Mouse (Mus musculus) kidney, embryonic 16.5 days (tissue): ENCODE data around the gene Elavl4. TPM values are rescaled to one million over a fixed set of nuclear protein-coding genes. Genes with fewer than 3 reads are reported as not detected.

Experiments used
- ATAC-seq: fragments of 200-750 bp; cut with Nextera tagmentation; 2 replicates; pipeline ENCODE4 v1.8.0; 2017; ENCODE audit warnings: moderate TSS enrichment; ENCODE audit not compliant: low FRiP score, low TSS enrichment
- H3K27ac ChIP-seq: fragments of 300-500 bp; sonication (generic); 2 replicates; pipeline ENCODE4 v1.5.1; 2014; ENCODE audit warnings: low read length
- H3K27me3 ChIP-seq: fragments of 300-500 bp; sonication (generic); 2 replicates; pipeline ENCODE4 v1.6.1; 2014; ENCODE audit warnings: low read length, control low read depth, mixed read lengths; ENCODE audit not compliant: insufficient read depth
- H3K36me3 ChIP-seq: fragments of 300-500 bp; sonication (generic); 2 replicates; pipeline ENCODE4 v1.6.1; 2014; ENCODE audit warnings: low read length, control low read depth, mixed read lengths; ENCODE audit not compliant: insufficient read depth
- H3K4me1 ChIP-seq: fragments of 300-500 bp; sonication (generic); 2 replicates; pipeline ENCODE4 v1.6.1; 2014; ENCODE audit warnings: low read length, control low read depth, mixed read lengths; ENCODE audit not compliant: insufficient read depth
- H3K4me2 ChIP-seq: fragments of 300-500 bp; sonication (generic); replicated peaks from 2 replicates; pipeline ENCODE4 v1.6.1; 2014; ENCODE audit warnings: low read depth, low read length
- H3K4me3 ChIP-seq: fragments of 300-500 bp; sonication (generic); 2 replicates; pipeline ENCODE4 v1.5.1; 2014; ENCODE audit warnings: mild to moderate bottlenecking, low read length
- H3K9ac ChIP-seq: fragments of 300-500 bp; sonication (generic); replicated peaks from 2 replicates; pipeline ENCODE4 v1.6.1; 2014; ENCODE audit warnings: low read length
- H3K9me3 ChIP-seq: fragments of 300-500 bp; sonication (generic); 2 replicates; pipeline ENCODE4 v1.6.1; 2016; ENCODE audit warnings: low read length, control low read depth
- WGBS: fragments of 180-500 bp; shearing (Covaris S2); extraction: QIAGEN DNeasy Blood & Tissue Kit; methylation state at CpG from one replicate; pipeline ENCODE4 v1.1.7; 2014; 5-methylcytosine and 5-hydroxymethylcytosine counted together
- polyA plus RNA-seq: library from polyadenylated mRNA; unstranded; fragments of >200 nt; fragmentation: Nextera tagmentation; extraction: Ambion mirVana; gene quantifications from 2 replicates; pipeline ENCODE4 v1.2.1, GENCODE M21; 2015

Gene Elavl4
- polyA plus RNA-seq, 1 experiment from 2014 or later: 10.9 TPM

GRCm38 (mm10) chr4:110231799-110232198 is 119.9 kb downstream of the Elavl4 start:
- Histone ChIP-seq H3K36me3 (no peaks in the 10 kb centered on the region), H3K4me3 (no peak overlapping the region), H3K4me2 (no peak overlapping the region), H3K9me3 (no peaks in the 10 kb centered on the region), H3K9ac (no peak overlapping the region), H3K27me3 (no peaks in the 10 kb centered on the region), H3K27ac (no peak overlapping the region), H3K4me1 (no peaks in the 10 kb centered on the region)
- WGBS: 76% methylated on average over 4 of the region's 4 CpGs
- ATAC-seq: no peak

- no peak for ATAC-seq
- no peaks in the 10 kb centered on the region for H3K36me3 ChIP-seq
- no peaks in the 10 kb centered on the region for H3K27me3 ChIP-seq
- H3K9me3 ChIP-seq: no peaks in the 10 kb centered on the region
- no peaks in the 10 kb centered on the region for H3K4me1 ChIP-seq
- H3K27ac ChIP-seq: no peak overlapping the region
- H3K4me3 ChIP-seq: no peak overlapping the region
- no peak overlapping the region for H3K9ac ChIP-seq
- H3K4me2 ChIP-seq: no peak overlapping the region
- WGBS: 88% methylated on average over 1 of the region's 1 CpGs
Observed at GRCm38 (mm10) chr4:110229652-110230051, 122.1 kb downstream of the Elavl4 start.

GRCm38 (mm10) chr4:110229238-110229637 is 122.5 kb downstream of the Elavl4 start:
- no peak for ATAC-seq
- Histone ChIP-seq H3K4me3 (no peak overlapping the region), H3K9ac (no peak overlapping the region), H3K36me3 (no peaks in the 10 kb centered on the region), H3K4me2 (no peak overlapping the region), H3K4me1 (no peaks in the 10 kb centered on the region), H3K9me3 (no peaks in the 10 kb centered on the region), H3K27ac (no peak overlapping the region), H3K27me3 (no peaks in the 10 kb centered on the region)

GRCm38 (mm10) chr4:110227621-110228031 is 124.1 kb downstream of the Elavl4 start:
- Histone ChIP-seq H3K4me3 (no peak overlapping the region), H3K4me1 (no peaks in the 10 kb centered on the region), H3K9ac (no peak overlapping the region), H3K27ac (no peak overlapping the region), H3K9me3 (no peaks in the 10 kb centered on the region), H3K4me2 (no peak overlapping the region), H3K36me3 (no peaks in the 10 kb centered on the region), H3K27me3 (no peaks in the 10 kb centered on the region)
- no peak for ATAC-seq
- 40% methylated on average over 8 of the region's 8 CpGs for WGBS

DNA sequence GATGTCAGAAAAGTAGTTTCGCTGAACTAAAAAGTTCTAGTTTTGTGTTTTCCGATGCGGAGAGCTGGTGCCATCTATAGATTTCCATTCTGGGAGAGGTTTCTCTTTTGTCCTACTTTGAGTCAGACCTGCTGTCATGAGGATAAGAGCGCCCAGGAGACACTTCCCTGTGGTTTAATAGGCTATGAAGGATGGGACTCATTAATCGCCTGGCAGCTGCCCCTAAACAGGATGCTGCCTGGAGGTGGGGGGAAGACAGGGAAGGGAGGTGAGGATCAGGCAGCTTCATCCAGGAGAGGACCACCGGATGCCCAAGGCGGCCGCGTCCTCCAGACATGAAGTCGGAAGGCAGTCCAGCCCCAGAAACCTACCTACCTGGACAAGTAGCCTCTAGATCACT is 126.2 kb downstream of the Elavl4 start:
- no peaks in the 10 kb centered on the region for H3K4me1 ChIP-seq
- H3K27me3 ChIP-seq: no peaks in the 10 kb centered on the region
- no peak overlapping the region for H3K27ac ChIP-seq
- no peak overlapping the region for H3K4me2 ChIP-seq
- no peak overlapping the region for H3K4me3 ChIP-seq
- no peaks in the 10 kb centered on the region for H3K9me3 ChIP-seq
- no peak overlapping the region for H3K9ac ChIP-seq
- WGBS: 40% methylated on average over 10 of the region's 10 CpGs
- peak; percentile 73; the same call in 1 of the 2 replicates for ATAC-seq
- no peaks in the 10 kb centered on the region for H3K36me3 ChIP-seq

DNA sequence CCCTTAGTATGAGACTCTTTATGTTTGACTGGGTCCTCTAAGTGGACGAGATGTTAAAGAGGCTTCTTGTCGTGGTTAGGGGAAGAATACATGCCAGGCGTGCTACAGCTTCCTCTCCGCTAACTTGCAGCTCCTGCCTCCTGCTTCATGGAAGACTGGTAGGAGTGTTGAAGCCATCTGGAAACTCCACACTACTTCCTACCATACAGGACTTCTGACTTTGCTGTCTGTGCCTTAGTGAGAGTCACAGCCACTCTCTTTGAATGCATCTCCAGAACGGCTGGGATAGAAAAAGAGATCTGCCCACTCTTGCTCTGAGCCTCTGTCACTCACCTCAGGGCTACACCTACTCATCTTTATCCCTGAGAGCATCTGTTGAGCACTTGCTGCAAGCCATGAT is 132.9 kb downstream of the Elavl4 start:
- H3K9ac ChIP-seq: no peak overlapping the region
- H3K27me3 ChIP-seq: no peaks in the 10 kb centered on the region
- no peaks in the 10 kb centered on the region for H3K36me3 ChIP-seq
- no peak overlapping the region for H3K4me3 ChIP-seq
- no peaks in the 10 kb centered on the region for H3K9me3 ChIP-seq
- no peak overlapping the region for H3K4me2 ChIP-seq
- 0 out of 2 replicates have a peak, but pooled peaks cover under 1% of the 10 kb centered on the region for H3K4me1 ChIP-seq
- H3K27ac ChIP-seq: no peak overlapping the region
- no peak for ATAC-seq
- 76% methylated on average over 5 of the region's 5 CpGs for WGBS

DNA sequence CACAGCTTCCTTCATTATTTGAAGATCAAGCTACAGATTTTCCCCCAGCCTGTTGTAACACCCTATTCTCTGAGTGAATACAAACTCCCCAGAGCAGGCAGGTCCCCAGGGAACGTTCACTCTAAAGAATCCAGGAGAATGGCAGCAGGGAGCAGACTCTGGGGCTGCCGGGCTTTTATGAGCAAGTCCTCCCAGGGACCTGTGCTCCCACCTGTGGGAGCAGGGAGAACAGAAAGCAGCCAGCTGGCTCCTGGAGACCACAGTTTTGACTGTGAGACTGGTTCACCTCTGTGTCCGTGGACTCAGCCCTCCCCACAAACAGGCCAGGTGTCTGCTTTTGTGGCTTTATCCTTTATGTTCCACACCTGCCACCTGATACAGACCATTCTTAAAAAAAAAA is 134.2 kb downstream of the Elavl4 start:
- Histone ChIP-seq H3K9ac (no peak overlapping the region), H3K4me3 (no peak overlapping the region), H3K27ac (no peak overlapping the region), H3K4me2 (no peak overlapping the region), H3K9me3 (no peaks in the 10 kb centered on the region), H3K27me3 (no peaks in the 10 kb centered on the region), H3K36me3 (no peaks in the 10 kb centered on the region), H3K4me1 (0 out of 2 replicates have a peak, but pooled peaks cover 4% of the 10 kb centered on the region)
- 49% methylated on average over 3 of the region's 3 CpGs for WGBS
- ATAC-seq: 0 out of 2 replicates have a peak, but pooled peaks have one; percentile 29

GRCm38 (mm10) chr4:110214543-110214942 is 137.2 kb downstream of the Elavl4 start:
- H3K4me1 ChIP-seq: 0 out of 2 replicates have a peak, but pooled peaks cover 4% of the 10 kb centered on the region
- no peaks in the 10 kb centered on the region for H3K9me3 ChIP-seq
- no peak overlapping the region for H3K4me3 ChIP-seq
- no peak overlapping the region for H3K4me2 ChIP-seq
- no peak overlapping the region for H3K27ac ChIP-seq
- no peak overlapping the region for H3K9ac ChIP-seq
- no peaks in the 10 kb centered on the region for H3K27me3 ChIP-seq
- no peaks in the 10 kb centered on the region for H3K36me3 ChIP-seq
- ATAC-seq: no peak
- WGBS: 84% methylated on average over 6 of the region's 6 CpGs

DNA sequence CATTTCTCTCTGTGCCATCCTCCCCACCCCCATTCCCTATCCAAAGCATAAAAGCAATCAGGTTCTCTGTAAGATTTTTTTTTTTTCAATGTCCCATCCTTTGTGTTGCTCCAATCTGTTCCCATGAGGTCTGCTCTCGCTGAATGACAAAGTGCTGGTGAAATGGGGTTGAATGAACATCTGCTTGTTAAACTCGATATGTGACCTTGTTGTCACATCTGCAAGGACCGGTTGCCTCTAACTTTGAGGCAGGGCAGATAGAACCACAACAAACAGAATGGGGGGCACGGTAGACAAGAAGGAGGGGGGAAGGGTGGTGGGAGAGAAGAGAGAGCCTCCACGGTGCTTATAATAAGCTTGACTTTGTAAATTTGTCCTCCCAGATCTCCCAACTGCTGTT is 138.0 kb downstream of the Elavl4 start:
- H3K9me3 ChIP-seq: no peaks in the 10 kb centered on the region
- H3K9ac ChIP-seq: no peak overlapping the region
- no peaks in the 10 kb centered on the region for H3K27me3 ChIP-seq
- H3K4me2 ChIP-seq: no peak overlapping the region
- ATAC-seq: no peak
- 0 out of 2 replicates have a peak, but pooled peaks cover 4% of the 10 kb centered on the region for H3K4me1 ChIP-seq
- H3K27ac ChIP-seq: no peak overlapping the region
- no peaks in the 10 kb centered on the region for H3K36me3 ChIP-seq
- 39% methylated on average over 5 of the region's 5 CpGs for WGBS
- no peak overlapping the region for H3K4me3 ChIP-seq

DNA sequence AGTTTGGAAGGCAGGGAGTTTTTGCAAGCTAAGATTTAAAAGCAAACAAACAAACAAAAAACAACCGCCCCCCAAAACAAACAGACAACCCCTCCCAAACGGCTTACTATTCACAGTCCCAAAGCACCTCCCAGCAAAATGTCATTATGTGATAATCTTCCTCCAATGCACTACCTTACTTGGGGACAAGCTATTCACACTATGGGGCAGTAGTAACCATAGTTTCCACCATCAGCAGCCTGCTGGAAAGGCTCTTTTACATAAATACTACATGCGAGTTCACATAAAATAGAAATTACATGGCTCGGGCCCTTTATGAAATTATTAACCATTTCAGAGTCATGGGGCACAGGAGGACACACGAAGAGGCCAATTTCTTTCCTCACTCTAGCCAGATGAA is 141.5 kb downstream of the Elavl4 start:
- H3K9me3 ChIP-seq: no peaks in the 10 kb centered on the region
- H3K4me1 ChIP-seq: 0 out of 2 replicates have a peak, but pooled peaks cover 4% of the 10 kb centered on the region
- H3K27ac ChIP-seq: no peak overlapping the region
- 82% methylated on average over 5 of the region's 5 CpGs for WGBS
- ATAC-seq: no peak
- no peaks in the 10 kb centered on the region for H3K27me3 ChIP-seq
- no peak overlapping the region for H3K4me2 ChIP-seq
- H3K4me3 ChIP-seq: no peak overlapping the region
- no peak overlapping the region for H3K9ac ChIP-seq
- H3K36me3 ChIP-seq: no peaks in the 10 kb centered on the region
